Comparison of ENCODE assay signal across 20 mouse cellular contexts in genomic region chr2:13527125-13527524, GRCm38 (mm10). TPM values are rescaled to one million over a fixed set of nuclear protein-coding genes. Genes with fewer than 3 reads are reported as not detected.
A peak's percentile ranks its signal among the peaks of the same experiment; 100 is the strongest.
DNase-seq lines count a peak whose midpoint lies in the region; ATAC-seq and TF ChIP-seq lines count a peak whose summit lies in the region.
"Had no signal": no experiment of that assay in that cellular context is flagged by ENCODE, and none has a peak within 500 bp of the region (broad histone marks: within the 10 kb centered on the region; RNA-seq: fewer than 3 reads in every experiment).

No protein-coding gene starts in this region.

- DNase-seq in heart, adult 11 months = no peak
- DNase-seq in layer of hippocampus, adult 2 months (ENCODE audit: low spot score in 2 of 2) = no peak
- no peak for DNase-seq in layer of hippocampus, adult 9-11 months
- DNase-seq in neural tube, embryonic 10.5 days (ENCODE audit: extremely low spot score, low spot score) = no peak
- peak; percentile 31 for DNase-seq in retina, postnatal 1 day
- DNase-seq in urinary bladder, postnatal 36 days (ENCODE audit: low spot score in 2 of 2) = no peak
- DNase-seq: cerebellum, adult 9-11 months; gastrocnemius, adult 2 months; kidney, adult 11 months; kidney, postnatal 36 days; liver, embryonic 13.5 days; lung, adult 2 months had no signal

- peaks cover 20% of the 10 kb centered on the region for H3K4me1 ChIP-seq in heart, embryonic 12.5 days (replicated peaks)
- 0 out of 2 replicates have a peak, but pooled peaks cover 3% of the 10 kb centered on the region for H3K4me1 ChIP-seq in neural tube, embryonic 12.5 days
- H3K4me1 ChIP-seq: kidney, embryonic 15.5 days had no signal

- 40% methylated on average over 2 of the region's 2 CpGs for WGBS in heart, embryonic 12.5 days
- WGBS in neural tube, embryonic 12.5 days = 33% methylated on average over 2 of the region's 2 CpGs

- no peaks in the 10 kb centered on the region for H3K27me3 ChIP-seq in heart, embryonic 12.5 days (replicated peaks)
- no peaks in the 10 kb centered on the region for H3K27me3 ChIP-seq in neural tube, embryonic 12.5 days (replicated peaks)
- H3K27me3 ChIP-seq: embryonic facial prominence, embryonic 15.5 days; kidney, embryonic 15.5 days; liver, embryonic 13.5 days had no signal

- H3K4me3 ChIP-seq in heart, embryonic 12.5 days = no peak overlapping the region
- H3K4me3 ChIP-seq in layer of hippocampus, adult 2 months = no peak overlapping the region
- no peak overlapping the region for H3K4me3 ChIP-seq in neural tube, embryonic 12.5 days
- H3K4me3 ChIP-seq: embryonic facial prominence, embryonic 15.5 days; gastrocnemius, adult 2 months; heart, embryonic 10.5 days; kidney, embryonic 15.5 days; liver, embryonic 13.5 days; midbrain, embryonic 12.5 days had no signal

- ATAC-seq in heart, embryonic 12.5 days (ENCODE audit: insufficient number of reproducible peaks, low FRiP score) = no peak
- ATAC-seq in neural tube, embryonic 12.5 days (ENCODE audit: low FRiP score, low read depth) = peak; percentile 36; the same call in 1 of the 2 replicates
- ATAC-seq: forebrain, embryonic 14.5 days had no signal

- H3K4me2 ChIP-seq in heart, embryonic 12.5 days = no peak overlapping the region
- no peak overlapping the region for H3K4me2 ChIP-seq in neural tube, embryonic 12.5 days (replicated peaks)
- H3K4me2 ChIP-seq: embryonic facial prominence, embryonic 15.5 days; kidney, embryonic 15.5 days; liver, embryonic 13.5 days; midbrain, embryonic 12.5 days had no signal

- H3K9ac ChIP-seq in heart, embryonic 12.5 days = no peak overlapping the region
- no peak overlapping the region for H3K9ac ChIP-seq in neural tube, embryonic 12.5 days
- H3K9ac ChIP-seq: embryonic facial prominence, embryonic 15.5 days; kidney, embryonic 15.5 days; liver, embryonic 13.5 days; midbrain, embryonic 12.5 days had no signal

- 0 out of 2 replicates have a peak overlapping the region, but pooled peaks have one; percentile 16 for H3K27ac ChIP-seq in heart, embryonic 12.5 days (ENCODE audit: poor library complexity, severe bottlenecking)
- peak overlapping the region; percentile 69; the same call in 1 of the 2 replicates for H3K27ac ChIP-seq in layer of hippocampus, adult 2 months
- H3K27ac ChIP-seq in neural tube, embryonic 12.5 days = no peak overlapping the region
- H3K27ac ChIP-seq: embryonic facial prominence, embryonic 15.5 days; gastrocnemius, adult 2 months; kidney, embryonic 15.5 days; liver, embryonic 13.5 days; macrophage; midbrain, embryonic 12.5 days had no signal

- no peaks in the 10 kb centered on the region for H3K36me3 ChIP-seq in heart, embryonic 12.5 days
- no peaks in the 10 kb centered on the region for H3K36me3 ChIP-seq in neural tube, embryonic 12.5 days
- H3K36me3 ChIP-seq: embryonic facial prominence, embryonic 15.5 days; heart, embryonic 10.5 days; kidney, embryonic 15.5 days; liver, embryonic 13.5 days; midbrain, embryonic 12.5 days had no signal

- H3K9me3 ChIP-seq in heart, embryonic 12.5 days (replicated peaks) = no peaks in the 10 kb centered on the region
- no peaks in the 10 kb centered on the region for H3K9me3 ChIP-seq in neural tube, embryonic 12.5 days
- H3K9me3 ChIP-seq: embryonic facial prominence, embryonic 15.5 days; heart, embryonic 10.5 days; kidney, embryonic 15.5 days; liver, embryonic 13.5 days; midbrain, embryonic 12.5 days had no signal

- TF ChIP-seq CTCF in layer of hippocampus, adult 2 months (conservative IDR thresholded peaks at IDR 0.05) = no peak

RNA-seq across cellular contexts. Expression of gene Trdmt1, which starts 17.3 kb away (rescaled TPM):
- 7.4 and 8.2 TPM in 2 replicates for polyA plus RNA-seq in heart, embryonic 12.5 days (2016; fragmentation: Nextera tagmentation; extraction: Ambion mirVana)
- 1 to 10 TPM; 3.7 to 5.2 TPM for total RNA-seq in layer of hippocampus, adult 2 months (2021)
- polyA plus RNA-seq in neural tube, embryonic 12.5 days (2016; fragmentation: Nextera tagmentation; extraction: Ambion mirVana) = 6.6 and 8.9 TPM in 2 replicates

RNA-seq across cellular contexts. Expression of gene Cubn, which starts 35.5 kb away (rescaled TPM):
- polyA plus RNA-seq in heart, embryonic 12.5 days (2016; fragmentation: Nextera tagmentation; extraction: Ambion mirVana) = 0.57 and 0.59 TPM in 2 replicates
- under 1 TPM; 0.15 TPM for total RNA-seq in layer of hippocampus, adult 2 months (2021)
- polyA plus RNA-seq in neural tube, embryonic 12.5 days (2016; fragmentation: Nextera tagmentation; extraction: Ambion mirVana) = 0.18 and 0.22 TPM in 2 replicates
- polyA plus RNA-seq: macrophage had no signal

RNA-seq across cellular contexts. Expression of gene Vim, which starts 46.6 kb away (rescaled TPM):
- polyA plus RNA-seq in heart, embryonic 12.5 days (2016; fragmentation: Nextera tagmentation; extraction: Ambion mirVana) = 912 and 971 TPM in 2 replicates
- total RNA-seq in layer of hippocampus, adult 2 months (2021) = 10 to 100 TPM; 57.4 to 71.6 TPM
- polyA plus RNA-seq in neural tube, embryonic 12.5 days (2016; fragmentation: Nextera tagmentation; extraction: Ambion mirVana) = 1,122 and 1,179 TPM in 2 replicates
